Mouse (Mus musculus) lung, adult 2 months (tissue): ENCODE measurements around the gene Olfr729. TPM values are rescaled to one million over a fixed set of nuclear protein-coding genes. Genes with fewer than 3 reads are reported as not detected.

Experiments used
- DNase-seq: peaks from one replicate; pipeline ENCODE4 v3.0.0; 2022
- H3K4me1 ChIP-seq: fragments of 200-500 bp; 2 replicates; pipeline ENCODE4 v1.6.1; 2011; ENCODE audit warnings: low read length; ENCODE audit not compliant: control insufficient read depth, insufficient read depth
- H3K4me3 ChIP-seq: fragments of 200-500 bp; replicated peaks from 2 replicates; pipeline ENCODE3; 2011; ENCODE audit warnings: low read depth, mild to moderate bottlenecking, control low read depth, low read length; ENCODE audit errors: extremely low read depth
- CTCF ChIP-seq: fragments of 200-500 bp; IDR thresholded peaks from 2 replicates; pipeline ENCODE4 v1.5.1; 2011; ENCODE audit warnings: mild to moderate bottlenecking, low read length, control low read depth; ENCODE audit not compliant: insufficient read depth
- POLR2A ChIP-seq: fragments of 200-500 bp; IDR thresholded peaks from 2 replicates; pipeline ENCODE4 v1.6.1; 2011; ENCODE audit warnings: low read depth, mild to moderate bottlenecking, control low read depth, low read length, borderline replicate concordance; ENCODE audit errors: extremely low read depth
- WGBS: fragments of 180-500 bp; shearing (Covaris S2); methylation state at CpG from one replicate; pipeline ENCODE4 v1.1.7; 2018; 5-methylcytosine and 5-hydroxymethylcytosine counted together
- polyA plus RNA-seq: library from polyadenylated mRNA; depleted of rRNA; stranded (reverse); fragments of >200 nt; gene quantifications from 2 replicates; pipeline ENCODE4 v1.2.3, GENCODE M21; 2012; rRNA removed

Olfr729 gene
- polyA plus RNA-seq: not detected in 2 replicates

DNA sequence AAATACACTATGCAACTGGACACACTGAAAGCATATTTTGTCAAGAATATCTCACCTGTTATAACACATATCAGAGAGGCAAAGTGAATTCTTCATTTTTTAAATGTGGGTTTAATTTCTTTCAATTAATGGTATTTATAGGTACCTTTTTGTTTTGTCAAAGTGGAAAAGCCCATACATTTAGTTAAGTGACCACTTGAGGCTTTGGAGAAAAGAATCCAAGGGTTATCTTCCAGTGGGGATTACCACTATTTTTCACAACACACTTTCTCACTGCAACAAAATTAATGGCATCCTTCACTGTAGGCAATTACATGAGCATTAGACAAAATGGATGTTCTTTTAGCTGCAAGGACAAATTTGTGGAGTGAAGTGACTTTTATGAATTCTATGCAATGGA, at the start of gene Olfr729:
Gene Olfr729, minus strand, starts transcription at position 101 of the 400 bp plus-strand sequence.
- TF ChIP-seq CTCF (no peak), POLR2A (no peak)
- Histone ChIP-seq H3K4me3 (no peak within 1 kb of the TSS), H3K4me1 (no peaks in the 10 kb centered on the region)
- DNase-seq: no peak

- Histone ChIP-seq H3K4me1 (no peaks in the 10 kb centered on the region), H3K4me3 (no peak within 1 kb of the TSS)
- WGBS: 51% methylated on average over 1 of the region's 1 CpGs
- TF ChIP-seq CTCF: no peak
- no peak for TF ChIP-seq POLR2A
- DNase-seq: no peak
These were observed 35.4 kb upstream of the Olfr729 start, which contains the start of gene Olfr730 for GRCm38 (mm10) chr14:50188098-50188497. TSS of gene Olfr730 (minus strand) at chr14:50188198.

- no peaks in the 10 kb centered on the region for H3K4me1 ChIP-seq
- WGBS: 86% methylated on average over 5 of the region's 5 CpGs
- no peak for DNase-seq
- no peak within 1 kb of the TSS for H3K4me3 ChIP-seq
- no peak for TF ChIP-seq POLR2A
- no peak for TF ChIP-seq CTCF
These were observed 10.1 kb downstream of the Olfr729 start, which contains the start of gene Olfr728 for GRCm38 (mm10) chr14:50142580-50142979. TSS of gene Olfr728 (minus strand) at chr14:50142680.

- TF ChIP-seq CTCF: no peak
- no peak for TF ChIP-seq POLR2A
- WGBS: 81% methylated on average over 1 of the region's 1 CpGs
These were observed 29.8 kb downstream of the Olfr729 start, which contains the start of gene Olfr727 for GRCm38 (mm10) chr14:50122886-50123285. TSS of gene Olfr727 (plus strand) at chr14:50123186.

More at GRCm38 (mm10) chr14:50122886-50123285, 29.8 kb downstream of the Olfr729 start, which contains the start of gene Olfr727:
- no peak for DNase-seq
- Histone ChIP-seq H3K4me1 (no peaks in the 10 kb centered on the region), H3K4me3 (no peak within 1 kb of the TSS)

Other genes starting within 250 kb of the Olfr729 start
- not detected in 2 replicates for gene Olfr723, start 221.1 kb downstream of the Olfr729 start, polyA plus RNA-seq
- gene Olfr724, start 189.6 kb downstream of the Olfr729 start, polyA plus RNA-seq: not detected in 2 replicates
- not detected in 2 replicates for gene Olfr725, start 112.5 kb downstream of the Olfr729 start, polyA plus RNA-seq
- gene Olfr726, start 62.0 kb downstream of the Olfr729 start, polyA plus RNA-seq: not detected in 2 replicates
- gene Olfr727, start 29.7 kb downstream of the Olfr729 start, polyA plus RNA-seq: not detected in 2 replicates
- gene Olfr728, start 10.2 kb downstream of the Olfr729 start, polyA plus RNA-seq: not detected in 2 replicates
- gene Olfr730, start 35.3 kb upstream of the Olfr729 start, polyA plus RNA-seq: not detected in 2 replicates
- gene Olfr731, start 89.0 kb upstream of the Olfr729 start, polyA plus RNA-seq: not detected in 2 replicates
- not detected in 2 replicates for gene Olfr732, start 131.3 kb upstream of the Olfr729 start, polyA plus RNA-seq
- gene Olfr733, start 148.6 kb upstream of the Olfr729 start, polyA plus RNA-seq: not detected in 2 replicates
- gene Olfr734, start 173.9 kb upstream of the Olfr729 start, polyA plus RNA-seq: not detected in 2 replicates
- not detected in 2 replicates for gene Olfr735, start 196.0 kb upstream of the Olfr729 start, polyA plus RNA-seq
- gene Tlr11, start 205.0 kb upstream of the Olfr729 start, polyA plus RNA-seq: 0.44 and 0.57 TPM in 2 replicates
- not detected in 2 replicates for gene Olfr736, start 228.3 kb upstream of the Olfr729 start, polyA plus RNA-seq